Mouse (Mus musculus): ENCODE results near the gene Wdr77.
"Not testable (repeated sequence)": the region's sequence is repeated elsewhere in the genome, so short reads cannot be mapped to it uniquely, and the experiment has no call there.

Gene Wdr77

GRCm38 (mm10) chr3:105958974-105959580 lies at the start of gene Wdr77:
Wdr77 (plus strand) TSS chr3:105959369.
- peak; percentile 100 for DNase-seq (ENCODE audit: low read depth)

- DNase-seq (ENCODE audit: low read depth) = no peak
These were observed 48.5 kb upstream of the Wdr77 start for GRCm38 (mm10) chr3:105910519-105911190.

- DNase-seq (ENCODE audit: low read depth) = no peak
These were observed 46.9 kb upstream of the Wdr77 start for GRCm38 (mm10) chr3:105912097-105912880.

GRCm38 (mm10) chr3:105913839-105914681 lies 45.1 kb upstream of the Wdr77 start:
- no peak for DNase-seq (ENCODE audit: low read depth)

DNA sequence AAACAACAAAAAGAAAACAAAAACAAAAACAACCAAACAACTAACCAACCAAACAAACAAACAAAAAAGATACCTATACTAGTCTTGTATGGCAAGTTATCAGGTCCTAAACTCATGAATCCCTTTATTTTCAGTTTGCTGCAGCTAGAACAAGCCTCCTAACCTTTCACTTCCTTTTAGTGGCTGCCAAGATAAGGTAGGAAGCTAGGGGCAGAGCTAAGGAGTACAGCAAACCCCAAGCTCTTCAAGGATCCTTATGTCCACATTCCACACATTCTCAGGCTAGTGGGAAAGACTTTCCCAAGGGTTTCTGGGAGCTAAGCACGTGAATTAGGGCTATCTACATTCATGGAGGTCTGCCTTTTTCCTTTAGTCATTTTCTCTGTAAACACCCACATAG lies 43.9 kb upstream of the Wdr77 start:
- no peak for DNase-seq (ENCODE audit: low read depth)

DNA sequence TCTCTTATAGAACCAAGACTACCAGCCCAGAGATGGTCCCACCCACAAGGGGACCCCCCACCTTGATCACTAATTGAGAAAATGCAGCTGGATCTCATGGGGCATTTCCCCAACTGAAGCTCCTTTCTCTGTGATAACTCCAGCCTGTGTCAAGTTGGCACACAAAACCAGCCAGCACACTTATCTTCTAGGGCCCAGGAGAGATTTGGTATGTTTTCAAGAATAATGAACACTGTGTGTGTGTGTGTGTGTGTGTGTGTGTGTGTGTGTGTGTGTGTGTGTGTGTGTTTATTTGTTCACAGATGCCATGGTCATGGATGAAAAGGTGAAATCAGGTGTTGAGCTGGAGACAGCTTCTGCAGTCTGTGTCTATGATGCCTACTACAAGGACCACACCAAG lies 42.7 kb upstream of the Wdr77 start:
- not testable (repeated sequence) for DNase-seq (ENCODE audit: low read depth)

DNA sequence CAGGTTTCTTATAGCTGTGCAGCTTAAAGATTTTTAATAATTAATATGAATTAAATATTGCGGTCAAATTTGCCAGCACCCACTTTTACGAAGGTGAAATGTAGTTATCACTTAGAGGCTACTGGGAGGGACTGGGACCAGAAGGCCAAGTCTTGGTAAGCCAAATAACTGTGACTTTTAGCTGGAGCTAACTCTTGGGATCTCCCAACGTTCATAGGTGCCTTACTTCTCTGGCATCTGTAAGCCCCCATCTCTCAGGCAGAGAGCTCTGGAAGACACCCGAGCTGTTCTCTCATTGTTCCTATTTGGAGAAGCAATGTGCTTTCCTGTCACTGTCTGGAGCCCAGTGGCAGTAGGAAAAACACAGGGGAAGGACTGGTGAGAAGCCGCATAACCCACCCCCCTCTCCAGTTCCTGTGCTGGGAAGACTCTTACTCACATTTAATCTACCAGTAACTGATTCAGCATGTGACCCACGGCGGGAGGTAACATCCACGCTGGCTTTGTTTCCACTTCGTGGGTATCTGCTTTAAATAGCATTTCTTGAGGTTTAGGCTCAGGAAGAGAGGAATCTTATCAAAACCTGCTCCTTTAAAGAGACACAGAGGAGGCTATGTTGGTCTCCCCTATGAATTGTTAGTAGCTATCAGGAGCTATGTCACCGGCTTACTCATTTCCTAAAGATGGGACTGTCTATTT lies 41.4 kb upstream of the Wdr77 start:
- no peak for DNase-seq (ENCODE audit: low read depth)

DNA sequence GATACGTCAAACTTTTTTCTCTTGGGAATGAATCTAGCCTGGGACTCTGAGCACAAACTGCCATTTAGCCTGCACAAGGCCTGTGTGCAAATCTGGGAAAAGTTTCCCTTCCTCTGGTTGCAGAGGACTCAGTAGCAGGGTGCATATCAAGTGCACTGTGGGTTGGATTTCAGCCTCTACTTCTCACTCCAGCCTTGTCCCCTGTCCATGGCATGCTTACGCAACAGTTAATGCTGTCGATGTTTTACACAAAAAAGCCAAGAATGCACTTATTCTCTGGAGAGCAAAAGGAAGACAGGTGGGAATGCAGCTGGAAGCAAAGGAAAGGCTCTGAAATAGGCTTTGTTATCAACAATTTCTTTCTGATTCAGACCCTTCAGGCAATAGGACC lies 40.8 kb upstream of the Wdr77 start:
- DNase-seq (ENCODE audit: low read depth) = no peak

DNA sequence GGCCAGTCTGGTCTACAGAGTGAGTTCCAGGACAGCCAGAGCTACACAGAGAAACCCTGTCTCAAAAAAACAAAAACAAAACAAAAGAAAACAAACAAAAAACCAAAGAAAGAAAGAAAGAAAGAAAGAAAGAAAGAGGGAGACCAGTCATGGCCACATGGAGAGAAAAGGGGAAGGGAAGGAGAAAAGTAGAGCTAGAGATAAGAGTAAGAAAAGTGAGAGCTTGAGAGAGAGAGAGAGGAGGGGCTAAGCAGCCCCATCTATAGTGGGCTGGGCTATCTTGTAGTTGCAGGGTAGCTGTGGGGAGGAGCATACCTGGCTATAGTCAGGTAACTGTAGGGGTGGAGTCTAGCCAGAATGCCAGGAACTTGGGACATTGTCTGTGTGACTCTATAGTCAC lies 38.4 kb upstream of the Wdr77 start:
- DNase-seq (ENCODE audit: low read depth) = not testable (repeated sequence)

DNA sequence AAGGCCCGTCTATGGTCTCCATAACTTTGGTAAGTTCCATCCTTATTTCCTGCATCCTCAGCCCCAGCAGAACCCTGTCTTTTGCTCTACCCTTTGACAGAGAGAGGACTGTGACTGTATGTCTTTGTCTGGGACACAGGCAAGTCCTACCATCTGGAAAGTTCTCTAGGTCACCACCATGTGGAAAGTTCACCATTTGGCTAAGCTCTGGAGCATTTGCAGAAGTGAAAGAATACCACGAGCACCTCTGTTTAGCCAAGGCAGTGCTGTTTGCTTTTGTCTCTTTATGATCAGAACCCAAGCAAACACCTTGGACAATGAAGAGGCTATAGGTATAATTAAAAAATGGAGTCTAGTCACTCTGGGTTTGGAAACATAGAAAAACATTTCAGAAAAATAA lies 37.2 kb upstream of the Wdr77 start:
- no peak for DNase-seq (ENCODE audit: low read depth)

DNA sequence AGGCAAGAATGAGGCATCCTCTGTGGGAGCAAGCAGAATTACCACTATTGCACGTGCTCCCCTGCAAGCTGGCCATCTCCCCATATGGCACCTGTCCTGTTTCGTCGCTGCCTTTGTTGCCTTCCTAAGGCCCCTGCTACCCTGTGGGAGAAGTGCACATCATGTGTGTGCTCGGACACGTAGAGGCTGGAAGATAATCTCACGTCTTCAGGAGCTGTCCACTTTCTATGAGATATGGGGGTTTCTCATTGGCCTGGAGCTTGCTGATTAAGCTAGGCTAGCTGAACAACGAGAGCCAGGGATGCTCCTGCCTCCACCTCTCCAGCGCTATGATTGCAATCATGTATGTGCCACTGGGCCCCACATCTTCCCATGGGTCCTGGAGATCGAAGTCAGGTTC lies 34.6 kb upstream of the Wdr77 start:
- no peak for DNase-seq (ENCODE audit: low read depth)

GRCm38 (mm10) chr3:105927561-105928194 lies 31.5 kb upstream of the Wdr77 start:
- DNase-seq (ENCODE audit: low read depth) = no peak

GRCm38 (mm10) chr3:105928195-105928569 lies 31.0 kb upstream of the Wdr77 start:
- no peak for DNase-seq (ENCODE audit: low read depth)

- DNase-seq (ENCODE audit: low read depth) = no peak
These were observed 30.4 kb upstream of the Wdr77 start for GRCm38 (mm10) chr3:105928781-105929180.

DNA sequence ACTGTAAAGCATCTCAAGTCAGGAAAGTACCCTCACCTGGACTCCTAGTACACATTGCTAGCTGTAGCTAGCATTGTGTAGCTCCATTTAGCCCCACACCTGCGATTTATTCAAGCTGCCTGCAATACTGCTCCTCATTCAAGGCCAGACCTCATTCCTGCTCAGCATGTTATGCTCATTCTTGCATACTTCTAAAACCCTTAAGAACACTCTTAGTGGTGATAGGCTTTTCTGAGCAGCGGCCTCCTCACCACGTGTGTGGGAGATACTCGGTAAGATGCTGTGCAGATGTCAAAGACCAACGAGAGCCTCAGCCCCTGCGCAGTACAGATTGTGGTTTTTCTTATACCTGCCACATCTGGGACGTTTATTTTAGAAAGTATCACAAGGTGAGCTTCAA lies 29.3 kb upstream of the Wdr77 start:
- DNase-seq (ENCODE audit: low read depth) = no peak

- no peak for DNase-seq (ENCODE audit: low read depth)
These were observed 28.1 kb upstream of the Wdr77 start for GRCm38 (mm10) chr3:105931095-105931494.

DNA sequence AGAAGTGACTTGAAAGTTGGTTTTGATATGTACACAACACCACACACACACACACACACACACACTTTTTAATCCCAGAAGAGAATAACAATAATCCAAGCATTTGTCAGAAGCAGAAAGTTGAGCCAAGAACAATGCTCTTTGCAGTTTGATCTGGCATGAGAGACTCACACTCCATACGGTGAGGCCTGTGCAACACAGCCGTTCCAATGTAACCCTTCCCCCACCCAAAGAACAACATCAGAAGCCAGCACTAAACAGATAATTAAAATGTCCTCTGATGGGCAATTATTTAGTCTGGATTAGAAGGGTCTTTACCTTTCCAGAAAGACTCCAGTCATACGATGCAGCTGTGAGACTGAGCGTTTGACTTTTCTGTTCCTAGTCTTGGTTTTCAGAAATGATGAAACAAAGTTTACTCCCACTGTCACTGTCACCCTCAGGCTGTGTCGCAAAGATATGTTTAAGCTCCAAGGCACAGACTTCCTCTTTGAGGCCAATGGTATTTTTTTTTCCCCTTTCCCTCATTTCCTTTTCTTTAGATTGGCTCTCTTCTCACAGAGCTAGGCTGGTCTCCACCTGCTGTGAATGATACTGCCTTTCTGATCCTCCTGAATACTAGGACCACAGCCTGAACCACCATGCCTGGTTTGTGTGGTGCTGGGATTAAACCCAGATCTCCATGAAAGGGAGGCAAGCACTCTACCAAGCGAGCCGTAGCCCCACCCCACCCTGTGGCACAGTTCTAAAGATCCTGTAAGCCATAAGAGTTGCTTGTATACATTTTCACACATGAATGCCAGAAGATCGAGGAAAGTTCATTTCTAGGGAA lies 26.7 kb upstream of the Wdr77 start, which contains the start of gene I830077J02Rik:
TSS of gene I830077J02Rik (minus strand) at position 425 of the 832 bp plus-strand sequence.
- DNase-seq (ENCODE audit: low read depth) = no peak

GRCm38 (mm10) chr3:105933926-105934325 lies 25.2 kb upstream of the Wdr77 start:
- no peak for DNase-seq (ENCODE audit: low read depth)

GRCm38 (mm10) chr3:105935033-105935432 lies 24.1 kb upstream of the Wdr77 start:
- no peak for DNase-seq (ENCODE audit: low read depth)

DNA sequence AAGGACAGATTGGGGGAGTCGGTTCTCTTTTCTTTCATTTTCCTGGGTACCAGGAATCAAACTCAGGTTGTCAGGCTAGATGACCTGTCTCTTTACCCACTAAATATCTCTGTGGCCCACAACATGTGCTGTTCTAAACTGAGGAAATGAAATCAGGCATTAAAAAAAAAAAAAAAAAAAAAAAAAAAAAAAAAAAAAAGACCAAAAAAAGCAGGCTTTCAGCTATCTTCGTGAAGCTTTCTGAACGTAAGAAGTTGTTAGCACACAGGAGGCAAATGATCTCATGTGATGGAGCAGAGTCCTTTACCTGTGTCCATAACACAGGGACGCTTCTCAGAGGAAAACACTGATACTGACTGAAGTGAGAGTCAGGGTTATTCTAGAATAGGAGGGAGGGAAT lies 23.1 kb upstream of the Wdr77 start:
- DNase-seq (ENCODE audit: low read depth) = no peak

All from c-Kit-positive CD71-negative TER-119-negative erythroid progenitor cells, embryonic 14.5 days (primary cell).